Mouse (Mus musculus): ENCODE data around the gene Cbx4.

DNA sequence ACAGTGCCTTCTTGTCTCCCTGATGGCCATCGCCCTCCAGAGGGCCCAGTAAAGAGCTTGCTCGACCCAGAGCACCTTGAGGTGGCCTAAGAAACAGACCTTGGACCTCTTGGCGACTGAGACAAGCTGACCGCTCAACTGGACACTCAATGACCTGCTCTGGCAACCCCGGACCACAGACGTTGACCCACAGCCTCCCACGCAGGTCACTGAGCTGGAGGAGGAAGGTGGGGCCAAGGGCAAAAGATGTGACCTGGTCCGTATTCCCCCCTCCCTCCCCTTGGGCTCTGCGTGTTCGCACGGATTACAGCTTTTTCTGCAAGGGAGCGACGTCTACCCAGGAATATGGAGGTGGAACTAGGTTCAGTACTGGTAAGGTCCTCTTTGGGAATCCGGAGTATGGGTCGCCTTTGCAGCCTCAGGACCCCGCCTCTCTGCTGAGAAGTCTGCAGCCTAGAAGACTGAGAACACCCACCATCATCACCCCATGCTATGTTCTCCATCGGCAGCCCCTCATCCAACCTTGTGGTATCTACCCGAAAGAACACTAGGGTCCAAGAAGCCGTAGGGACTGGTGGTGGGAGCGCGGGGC is 50.8 kb downstream of the Cbx4 start:
- TF ChIP-seq CTCF (conservative IDR thresholded peaks at IDR 0.05; ENCODE audit: insufficient read depth, insufficient read length, low read depth, low read length) (no peak), POLR2A (IDR thresholded peaks at IDR 0.05; ENCODE audit: low read depth, low read length) (no peak)
